In the genomic region with DNA sequence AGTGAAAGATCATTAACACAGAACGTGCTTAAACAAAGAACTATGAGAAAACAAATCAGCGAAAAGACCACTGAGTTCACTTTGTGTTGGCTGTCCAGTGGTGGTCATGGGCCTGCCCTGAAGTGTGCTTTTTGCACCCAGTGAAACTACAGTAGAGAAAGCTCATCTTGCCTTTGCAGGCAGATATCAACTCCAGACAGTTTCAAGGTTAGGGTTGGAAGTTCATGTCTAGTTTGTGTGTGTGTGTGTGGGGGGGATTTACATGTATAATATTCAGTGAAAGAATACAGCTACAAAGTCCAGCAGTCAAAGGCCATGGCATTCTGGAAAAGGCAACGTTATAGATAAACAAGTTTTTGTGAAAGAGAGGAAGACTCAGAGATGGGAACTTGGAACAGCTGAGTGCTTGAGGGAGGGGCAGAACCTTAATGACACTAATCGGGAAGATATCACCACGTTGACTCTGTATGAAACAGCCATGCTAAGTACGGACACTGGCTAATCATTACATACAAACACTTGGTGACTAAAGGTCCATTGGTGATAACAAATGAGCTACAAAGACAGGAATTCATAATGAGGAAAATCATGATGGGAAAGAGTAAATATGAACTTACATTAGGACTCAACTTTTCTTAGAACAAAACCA, we compare ENCODE assay signal across 26 mouse cellular contexts. TPM values are rescaled to one million over a fixed set of nuclear protein-coding genes. Genes with fewer than 3 reads are reported as not detected.
DNase-seq lines count a peak whose midpoint lies in the region; ATAC-seq and TF ChIP-seq lines count a peak whose summit lies in the region.
"Had no signal": no experiment of that assay in that cellular context is flagged by ENCODE, and none has a peak within 500 bp of the region (broad histone marks: within the 10 kb centered on the region; RNA-seq: fewer than 3 reads in every experiment).

No protein-coding gene starts in this region.

- 65% methylated on average over 6 of the region's 6 CpGs for WGBS in intestine, embryonic 15.5 days
- WGBS in intestine, embryonic 16.5 days = 61% methylated on average over 6 of the region's 6 CpGs
- WGBS in intestine, postnatal 0 days = 44% methylated on average over 6 of the region's 6 CpGs
- WGBS in midbrain, embryonic 11.5 days = 83% methylated on average over 6 of the region's 6 CpGs
- 83% methylated on average over 6 of the region's 6 CpGs for whole genome bisulfite sequencing in midbrain, embryonic 16.5 days

- no peak overlapping the region for H3K9ac ChIP-seq in intestine, embryonic 15.5 days
- no peak overlapping the region for H3K9ac ChIP-seq in intestine, embryonic 16.5 days (ENCODE audit: low read depth, low read length)
- H3K9ac ChIP-seq in intestine, postnatal 0 days (ENCODE audit: low read depth, low read length) = no peak overlapping the region
- H3K9ac ChIP-seq in midbrain, embryonic 11.5 days (ENCODE audit: low read length) = no peak overlapping the region
- no peak overlapping the region for H3K9ac ChIP-seq in midbrain, embryonic 16.5 days (ENCODE audit: low read depth, low read length)

- no peak overlapping the region for H3K4me3 ChIP-seq in embryonic fibroblast, embryonic 13.5 days (ENCODE audit: insufficient read depth, low read length)
- no peak overlapping the region for H3K4me3 ChIP-seq in intestine, embryonic 15.5 days (replicated peaks)
- H3K4me3 ChIP-seq in intestine, embryonic 16.5 days (ENCODE audit: low read length) = no peak overlapping the region
- no peak overlapping the region for H3K4me3 ChIP-seq in intestine, postnatal 0 days (ENCODE audit: low read depth, low read length)
- H3K4me3 ChIP-seq in midbrain, embryonic 11.5 days (ENCODE audit: low read depth, low read length) = no peak overlapping the region
- H3K4me3 ChIP-seq in midbrain, embryonic 16.5 days (ENCODE audit: low read depth, low read length) = no peak overlapping the region

- ATAC-seq in intestine, embryonic 15.5 days = peak; percentile 88
- peak; percentile 96 for ATAC-seq in intestine, embryonic 16.5 days
- peak; percentile 93 for ATAC-seq in intestine, postnatal 0 days
- no peak for ATAC-seq in midbrain, embryonic 11.5 days (ENCODE audit: low FRiP score)
- ATAC-seq in midbrain, embryonic 16.5 days = no peak
- ATAC-seq: activated CD4-positive, CD25-positive, alpha-beta regulatory T cell, adult 4 months; CD4-positive, CD25-positive, alpha-beta regulatory T cell, adult 4 months; Patski had no signal

- H3K36me3 ChIP-seq in intestine, embryonic 15.5 days = no peaks in the 10 kb centered on the region
- no peaks in the 10 kb centered on the region for H3K36me3 ChIP-seq in intestine, embryonic 16.5 days (ENCODE audit: control insufficient read depth, insufficient read depth, low read length)
- H3K36me3 ChIP-seq in intestine, postnatal 0 days (ENCODE audit: control insufficient read depth, insufficient read depth) = no peaks in the 10 kb centered on the region
- no peaks in the 10 kb centered on the region for H3K36me3 ChIP-seq in midbrain, embryonic 11.5 days (ENCODE audit: control insufficient read depth, insufficient read depth, low read length)
- no peaks in the 10 kb centered on the region for H3K36me3 ChIP-seq in midbrain, embryonic 16.5 days (ENCODE audit: control insufficient read depth, insufficient read depth, low read length)
- H3K36me3 ChIP-seq: G1E had no signal

- H3K9me3 ChIP-seq in intestine, embryonic 15.5 days = no peaks in the 10 kb centered on the region
- H3K9me3 ChIP-seq in intestine, embryonic 16.5 days (ENCODE audit: control insufficient read depth, low read length) = no peaks in the 10 kb centered on the region
- no peaks in the 10 kb centered on the region for H3K9me3 ChIP-seq in intestine, postnatal 0 days (ENCODE audit: control insufficient read depth)
- H3K9me3 ChIP-seq in midbrain, embryonic 11.5 days (ENCODE audit: control insufficient read depth, low read length) = no peaks in the 10 kb centered on the region
- no peaks in the 10 kb centered on the region for H3K9me3 ChIP-seq in midbrain, embryonic 16.5 days (replicated peaks; ENCODE audit: control insufficient read depth, low read length, poor library complexity, severe bottlenecking)
- H3K9me3 ChIP-seq: G1E had no signal

- no peaks in the 10 kb centered on the region for H3K27me3 ChIP-seq in intestine, embryonic 15.5 days (replicated peaks)
- no peaks in the 10 kb centered on the region for H3K27me3 ChIP-seq in intestine, embryonic 16.5 days (replicated peaks; ENCODE audit: control insufficient read depth, insufficient read depth, low read length)
- no peaks in the 10 kb centered on the region for H3K27me3 ChIP-seq in intestine, postnatal 0 days (replicated peaks; ENCODE audit: control insufficient read depth, insufficient read depth, low read length)
- H3K27me3 ChIP-seq in midbrain, embryonic 11.5 days (ENCODE audit: control insufficient read depth, insufficient read depth, low read length) = no peaks in the 10 kb centered on the region
- H3K27me3 ChIP-seq in midbrain, embryonic 16.5 days (ENCODE audit: control insufficient read depth, insufficient read depth, low read depth, low read length) = no peaks in the 10 kb centered on the region
- H3K27me3 ChIP-seq: CH12.LX had no signal

- no peak for TF ChIP-seq POLR2A in embryonic fibroblast, embryonic 13.5 days (IDR thresholded peaks at IDR 0.05; ENCODE audit: low read depth, low read length)

- no peak for DNase-seq in thymus, postnatal 25 days
- no peak for DNase-seq in midbrain, embryonic 11.5 days (ENCODE audit: low spot score, missing footprints)
- DNase-seq in adrenal gland, postnatal 36 days = no peak
- DNase-seq: adrenal gland, adult 2 months; adrenal gland, adult 8-10 months; adrenal gland, postnatal 10 days; adrenal gland, postnatal 14 days; adrenal gland, postnatal 25 days; B cell, adult 2 months; cerebellum, adult 11 months; cerebellum, adult 11-12 months; cerebellum, adult 18-20 months had no signal

- H3K4me2 ChIP-seq in intestine, embryonic 15.5 days (replicated peaks) = no peak overlapping the region
- no peak overlapping the region for H3K4me2 ChIP-seq in intestine, embryonic 16.5 days (ENCODE audit: low read depth, low read length)
- no peak overlapping the region for H3K4me2 ChIP-seq in intestine, postnatal 0 days (replicated peaks; ENCODE audit: low read depth)
- H3K4me2 ChIP-seq in midbrain, embryonic 11.5 days = no peak overlapping the region
- no peak overlapping the region for H3K4me2 ChIP-seq in midbrain, embryonic 16.5 days (ENCODE audit: low read length)

- no peak for TF ChIP-seq CTCF in embryonic fibroblast, embryonic 13.5 days (IDR thresholded peaks at IDR 0.05; ENCODE audit: borderline replicate concordance, insufficient read depth, low read length)
- no peak for TF ChIP-seq CTCF in intestine, postnatal 0 days (IDR thresholded peaks at IDR 0.05; ENCODE audit: low read depth)

- peak overlapping the region; percentile 99 for H3K27ac ChIP-seq in embryonic fibroblast, embryonic 13.5 days (ENCODE audit: insufficient read depth, low read length)
- H3K27ac ChIP-seq in intestine, embryonic 15.5 days = no peak overlapping the region
- H3K27ac ChIP-seq in intestine, embryonic 16.5 days (ENCODE audit: low read length) = no peak overlapping the region
- H3K27ac ChIP-seq in intestine, postnatal 0 days (ENCODE audit: low read depth, low read length) = no peak overlapping the region
- no peak overlapping the region for H3K27ac ChIP-seq in midbrain, embryonic 11.5 days (ENCODE audit: low read depth, low read length)
- H3K27ac ChIP-seq in midbrain, embryonic 16.5 days (ENCODE audit: low read length) = no peak overlapping the region

- peaks cover 11% of the 10 kb centered on the region for H3K4me1 ChIP-seq in embryonic fibroblast, embryonic 13.5 days (ENCODE audit: control insufficient read depth, insufficient read depth, low read length)
- no peaks in the 10 kb centered on the region for H3K4me1 ChIP-seq in intestine, embryonic 15.5 days (replicated peaks)
- H3K4me1 ChIP-seq in intestine, embryonic 16.5 days (ENCODE audit: control insufficient read depth, insufficient read depth, low read length) = no peaks in the 10 kb centered on the region
- no peaks in the 10 kb centered on the region for H3K4me1 ChIP-seq in intestine, postnatal 0 days (replicated peaks; ENCODE audit: control insufficient read depth, insufficient read depth, low read length)
- H3K4me1 ChIP-seq in midbrain, embryonic 11.5 days (ENCODE audit: control insufficient read depth, insufficient read depth, low read length) = no peaks in the 10 kb centered on the region
- no peaks in the 10 kb centered on the region for H3K4me1 ChIP-seq in midbrain, embryonic 16.5 days (ENCODE audit: control insufficient read depth, insufficient read depth, low read length)

RNA-seq across cellular contexts. Expression of gene Tnni3k, which starts 3.7 kb away (rescaled TPM):
- 0.74 and 3.2 TPM in 2 replicates for polyA plus RNA-seq in embryonic fibroblast, embryonic 13.5 days (2011; ENCODE audit: insufficient read length, low read depth, missing spikeins)
- not detected in 2 replicates for polyA plus RNA-seq in intestine, embryonic 15.5 days (2015; fragmentation: Nextera tagmentation; extraction: Ambion mirVana)
- not detected in 2 replicates for polyA plus RNA-seq in intestine, embryonic 16.5 days (2015; fragmentation: Nextera tagmentation; extraction: Ambion mirVana)
- polyA plus RNA-seq in intestine, postnatal 0 days (2015; fragmentation: Nextera tagmentation; extraction: Ambion mirVana) = 0.08 TPM in 2 replicates
- 0.04 and 0.08 TPM in 2 replicates for polyA plus RNA-seq in midbrain, embryonic 11.5 days (2014; fragmentation: Nextera tagmentation; extraction: Ambion mirVana)
- total RNA-seq in adrenal gland, postnatal 36 days (2021) = not detected
- polyA plus RNA-seq in midbrain, embryonic 16.5 days (2015; fragmentation: Nextera tagmentation; extraction: Ambion mirVana) = 0.06 and 0.10 TPM in 2 replicates
- total RNA-seq: adrenal gland, adult 18-20 months; adrenal gland, adult 2 months; adrenal gland, adult 8-10 months; adrenal gland, postnatal 14 days; adrenal gland, postnatal 25 days; adrenal gland, postnatal 4 days; ES-E14; MEL had no signal
- polyA plus RNA-seq: activated CD4-positive, CD25-positive, alpha-beta regulatory T cell, adult 4 months; adrenal gland, adult 2 months; G1E; Patski had no signal

RNA-seq across cellular contexts. Expression of gene Fpgt, which starts 34.3 kb away (rescaled TPM):
- 21.5 and 29.0 TPM in 2 replicates for polyA plus RNA-seq in embryonic fibroblast, embryonic 13.5 days (2011; ENCODE audit: insufficient read length, low read depth, missing spikeins)
- 17.3 and 18.8 TPM in 2 replicates for polyA plus RNA-seq in intestine, embryonic 15.5 days (2015; fragmentation: Nextera tagmentation; extraction: Ambion mirVana)
- 17.3 and 22.4 TPM in 2 replicates for polyA plus RNA-seq in intestine, embryonic 16.5 days (2015; fragmentation: Nextera tagmentation; extraction: Ambion mirVana)
- 15.2 and 17.0 TPM in 2 replicates for polyA plus RNA-seq in intestine, postnatal 0 days (2015; fragmentation: Nextera tagmentation; extraction: Ambion mirVana)
- 22.8 and 25.3 TPM in 2 replicates for polyA plus RNA-seq in midbrain, embryonic 11.5 days (2014; fragmentation: Nextera tagmentation; extraction: Ambion mirVana)
- 10 to 100 TPM; 27.9 to 28.6 TPM for total RNA-seq in adrenal gland, postnatal 36 days (2021)
- 20.1 and 21.6 TPM in 2 replicates for polyA plus RNA-seq in midbrain, embryonic 16.5 days (2015; fragmentation: Nextera tagmentation; extraction: Ambion mirVana)

RNA-seq across cellular contexts. Expression of gene Lrriq3, which starts 34.3 kb away (rescaled TPM):
- polyA plus RNA-seq in embryonic fibroblast, embryonic 13.5 days (2011; ENCODE audit: insufficient read length, low read depth, missing spikeins) = 1.1 and 1.3 TPM in 2 replicates
- 0.78 and 1.1 TPM in 2 replicates for polyA plus RNA-seq in intestine, embryonic 15.5 days (2015; fragmentation: Nextera tagmentation; extraction: Ambion mirVana)
- 1.1 and 1.2 TPM in 2 replicates for polyA plus RNA-seq in intestine, embryonic 16.5 days (2015; fragmentation: Nextera tagmentation; extraction: Ambion mirVana)
- polyA plus RNA-seq in intestine, postnatal 0 days (2015; fragmentation: Nextera tagmentation; extraction: Ambion mirVana) = 1.2 and 1.5 TPM in 2 replicates
- polyA plus RNA-seq in midbrain, embryonic 11.5 days (2014; fragmentation: Nextera tagmentation; extraction: Ambion mirVana) = 1.4 and 1.7 TPM in 2 replicates
- total RNA-seq in adrenal gland, postnatal 36 days (2021) = 1 to 10 TPM in 1 of 2 experiments, under 1 TPM in 1; 0.70 to 1.2 TPM
- 1.1 and 1.4 TPM in 2 replicates for polyA plus RNA-seq in midbrain, embryonic 16.5 days (2015; fragmentation: Nextera tagmentation; extraction: Ambion mirVana)
- polyA plus RNA-seq: activated CD4-positive, CD25-positive, alpha-beta regulatory T cell, adult 4 months had no signal

Comparison
In these comparisons a context has a peak if more than half of its experiments do, and no peak if none do; other contexts are left out.
1. ATAC-seq: peak in intestine, embryonic 15.5 days (single experiment), intestine, embryonic 16.5 days (single experiment) and intestine, postnatal 0 days (single experiment); none in midbrain, embryonic 11.5 days (single experiment) and midbrain, embryonic 16.5 days (single experiment).